Mouse (Mus musculus): Measurements from ENCODE around the gene Igsf3.

Igsf3 gene

DNA sequence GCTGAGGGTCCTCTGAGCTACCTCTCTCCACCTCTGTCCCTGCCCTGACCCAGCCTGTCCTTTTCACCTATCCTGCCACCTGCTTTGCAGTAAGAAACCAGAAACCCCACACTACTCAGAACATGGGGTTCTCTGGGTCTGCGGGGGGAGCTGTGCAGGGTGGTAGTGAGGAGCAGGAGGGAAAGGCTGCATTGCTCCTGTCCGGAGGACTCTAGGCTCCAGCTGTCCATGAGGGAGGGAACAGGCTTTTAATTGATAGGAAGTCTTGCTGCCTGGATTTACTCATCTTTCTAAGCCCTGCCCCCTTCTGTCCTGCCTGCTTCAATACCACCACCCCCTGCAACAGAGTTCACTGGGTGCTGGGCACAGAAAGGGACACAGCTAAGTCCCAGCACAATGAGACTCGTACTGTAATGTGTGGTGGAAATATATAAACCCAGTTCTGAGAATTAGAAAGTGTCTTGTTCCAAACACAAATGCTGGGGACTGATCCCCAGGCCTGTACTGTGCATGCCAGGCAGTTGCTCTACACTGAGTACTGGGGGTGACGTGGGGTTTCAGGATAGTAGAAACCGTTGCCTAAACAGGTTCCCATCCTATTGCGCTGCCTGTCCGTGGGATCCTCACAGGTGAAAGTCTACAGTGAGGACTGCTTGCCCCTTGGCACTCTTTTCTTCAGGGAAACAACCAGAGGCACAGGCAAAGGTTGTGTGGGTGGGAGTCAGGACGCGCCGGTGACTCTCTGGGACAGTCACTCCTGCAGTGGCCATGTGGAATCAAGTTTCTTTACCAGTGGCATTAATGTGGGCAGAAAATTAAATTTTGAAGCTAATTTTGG lies 133.0 kb downstream of the Igsf3 start:
- no peak for DNase-seq

DNA sequence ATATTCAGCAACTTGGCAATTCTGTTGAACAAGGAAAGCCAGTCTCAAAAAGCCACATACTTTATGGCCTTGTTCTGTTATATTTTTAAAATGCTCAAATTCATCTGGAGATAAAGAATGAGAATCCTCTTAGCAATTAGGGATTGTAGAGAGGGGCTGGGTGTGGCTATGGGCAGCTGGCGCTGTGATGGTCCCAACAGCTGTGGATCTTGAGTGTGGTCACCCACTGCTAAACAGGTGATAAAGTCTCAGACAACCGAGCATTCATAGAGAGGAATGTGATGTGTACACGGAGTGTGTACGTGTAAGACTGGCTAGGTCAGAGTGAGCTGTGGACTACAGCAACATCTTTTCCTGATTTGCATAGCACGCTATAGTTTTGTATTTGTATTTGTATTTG lies 133.7 kb downstream of the Igsf3 start:
- no peak for DNase-seq
